Mouse (Mus musculus): Measurements from ENCODE around the gene Cfap45.

Cfap45 gene

GRCm38 (mm10) chr1:172520576-172521440 lies at the start of gene Cfap45:
TSS of gene Cfap45 (plus strand) at chr1:172520801.
- in situ Hi-C loops (cut with MboI, MseI), result no loop called here

- in situ Hi-C loops (cut with MboI, MseI), result no loop called here
Observed at GRCm38 (mm10) chr1:172472909-172473308, 47.7 kb upstream of the Cfap45 start.

- in situ Hi-C loops (cut with MboI, MseI), result no loop called here
Observed at GRCm38 (mm10) chr1:172474196-172474595, 46.4 kb upstream of the Cfap45 start.

GRCm38 (mm10) chr1:172475054-172475741 lies 45.4 kb upstream of the Cfap45 start, which contains the start of gene Slamf9:
TSS of gene Slamf9 (plus strand) at chr1:172475358.
- in situ Hi-C loops (cut with MboI, MseI), result no loop called here

GRCm38 (mm10) chr1:172478020-172478419 lies 42.6 kb upstream of the Cfap45 start:
- in situ Hi-C loops (cut with MboI, MseI), result no loop called here

- in situ Hi-C loops (cut with MboI, MseI), result loop anchor here (5.0 to 10.0 kb wide), 2 partner anchors 68 to 426 kb away; partner anchors contain the start of gene Nhlh1
Observed at GRCm38 (mm10) chr1:172480376-172480775, 40.2 kb upstream of the Cfap45 start.

GRCm38 (mm10) chr1:172481111-172481510 lies 39.5 kb upstream of the Cfap45 start:
- in situ Hi-C loops (cut with MboI, MseI), result loop anchor here (5.0 to 10.0 kb wide), 2 partner anchors 69 to 426 kb away; partner anchors contain the start of gene Nhlh1

GRCm38 (mm10) chr1:172481540-172482280 lies 38.9 kb upstream of the Cfap45 start, which contains the start of gene Igsf9:
TSS of gene Igsf9 (plus strand) at chr1:172481788.
- in situ Hi-C loops (cut with MboI, MseI), result loop anchor here (5.0 to 10.0 kb wide), 2 partner anchors 69 to 427 kb away; partner anchors contain the start of gene Nhlh1

- in situ Hi-C loops (cut with MboI, MseI), result loop anchor here (5.0 to 10.0 kb wide), 2 partner anchors 70 to 428 kb away; partner anchors contain the start of gene Nhlh1
Observed at GRCm38 (mm10) chr1:172482518-172483360, 37.9 kb upstream of the Cfap45 start.

GRCm38 (mm10) chr1:172483361-172483660 lies 37.3 kb upstream of the Cfap45 start:
- in situ Hi-C loops (cut with MboI, MseI), result loop anchor here (5.0 to 10.0 kb wide), 2 partner anchors 71 to 429 kb away; partner anchors contain the start of gene Nhlh1

GRCm38 (mm10) chr1:172484236-172484635 lies 36.4 kb upstream of the Cfap45 start:
- in situ Hi-C loops (cut with MboI, MseI), result loop anchor here (5.0 to 10.0 kb wide), 2 partner anchors 72 to 429 kb away; partner anchors contain the start of gene Nhlh1

- in situ Hi-C loops (cut with MboI, MseI), result loop anchor here (5.0 to 10.0 kb wide), 2 partner anchors 72 to 430 kb away; partner anchors contain the start of gene Nhlh1
Observed at GRCm38 (mm10) chr1:172484671-172485070, 35.9 kb upstream of the Cfap45 start.

- in situ Hi-C loops (cut with MboI, MseI), result loop anchor here (10.0 kb wide), 1 partner anchor 431 kb away; the partner anchor contains the start of gene Nhlh1
Observed at GRCm38 (mm10) chr1:172485821-172486220, 34.8 kb upstream of the Cfap45 start.

GRCm38 (mm10) chr1:172486236-172486635 lies 34.4 kb upstream of the Cfap45 start:
- in situ Hi-C loops (cut with MboI, MseI), result loop anchor here (10.0 kb wide), 1 partner anchor 431 kb away; the partner anchor contains the start of gene Nhlh1

GRCm38 (mm10) chr1:172486651-172487050 lies 34.0 kb upstream of the Cfap45 start:
- in situ Hi-C loops (cut with MboI, MseI), result loop anchor here (10.0 kb wide), 1 partner anchor 432 kb away; the partner anchor contains the start of gene Nhlh1

GRCm38 (mm10) chr1:172487859-172488258 lies 32.7 kb upstream of the Cfap45 start:
- in situ Hi-C loops (cut with MboI, MseI), result loop anchor here (10.0 kb wide), 1 partner anchor 433 kb away; the partner anchor contains the start of gene Nhlh1

GRCm38 (mm10) chr1:172488831-172489230 lies 31.8 kb upstream of the Cfap45 start:
- in situ Hi-C loops (cut with MboI, MseI), result loop anchor here (10.0 kb wide), 1 partner anchor 434 kb away; the partner anchor contains the start of gene Nhlh1

GRCm38 (mm10) chr1:172489585-172490250 lies 30.9 kb upstream of the Cfap45 start:
- in situ Hi-C loops (cut with MboI, MseI), result loop anchor here (10.0 kb wide), 2 partner anchors 435 to 665 kb away; partner anchors contain the start of gene Nhlh1

GRCm38 (mm10) chr1:172490261-172490661 lies 30.3 kb upstream of the Cfap45 start:
- in situ Hi-C loops (cut with MboI, MseI), result loop anchor here (10.0 kb wide), 1 partner anchor 665 kb away; no protein-coding TSS in a partner anchor

Data from T-helper 1 cell (primary cell).